ENCODE assay signal across 31 mouse cellular contexts in the genomic region with DNA sequence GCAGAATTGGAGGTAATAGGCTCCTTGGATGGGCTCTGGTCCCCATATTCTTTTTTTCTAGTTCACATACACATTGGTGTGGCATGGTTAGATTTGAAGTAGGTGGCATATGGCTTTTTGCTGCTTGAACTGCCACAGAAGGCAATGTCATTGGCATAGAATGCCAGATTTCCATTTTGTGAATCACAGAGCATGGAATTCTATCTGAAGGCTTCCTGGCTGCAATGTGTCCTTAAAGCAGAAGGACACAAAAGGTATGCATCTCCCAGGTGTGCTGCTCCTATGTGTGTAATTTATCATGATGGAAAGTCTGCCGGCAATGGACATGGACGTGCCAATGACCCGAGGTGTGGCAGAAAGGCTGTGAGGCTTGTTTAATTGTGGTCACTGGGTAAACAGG.
DNase-seq lines count a peak whose midpoint lies in the region; ATAC-seq lines count a peak whose summit lies in the region.
"Had no signal": no experiment of that assay in that cellular context is flagged by ENCODE, and none has a peak within 500 bp of the region (broad histone marks: within the 10 kb centered on the region; RNA-seq: fewer than 3 reads in every experiment).

No protein-coding gene starts in this region.

- no peak overlapping the region for H3K4me3 ChIP-seq in hindbrain, embryonic 16.5 days (ENCODE audit: low read length)
- no peak overlapping the region for H3K4me3 ChIP-seq in hindbrain, embryonic 13.5 days
- H3K4me3 ChIP-seq: forebrain, embryonic 15.5 days; limb, embryonic 10.5 days; limb, embryonic 15.5 days; myocyte; neural tube, embryonic 12.5 days had no signal

- no peak overlapping the region for H3K27ac ChIP-seq in hindbrain, embryonic 16.5 days (ENCODE audit: low read depth, low read length)
- no peak overlapping the region for H3K27ac ChIP-seq in hindbrain, embryonic 13.5 days
- H3K27ac ChIP-seq: forebrain, embryonic 15.5 days; hindbrain, embryonic 14.5 days; kidney, postnatal 0 days; limb, embryonic 10.5 days; limb, embryonic 15.5 days; liver, embryonic 14.5 days; neural tube, embryonic 12.5 days; stomach, postnatal 0 days had no signal

- DNase-seq in cerebellum, adult 11 months = peak; percentile 57
- DNase-seq in cerebellum, adult 9-10 months = peak; percentile 93
- DNase-seq in cerebellum, postnatal 36 days = peak; percentile 61 to 79
- DNase-seq in adrenal gland, postnatal 10 days = no peak
- DNase-seq in kidney, adult 8-10 months = no peak
- DNase-seq: adrenal gland, postnatal 14 days; gastrocnemius, postnatal 36 days; heart, adult 18-20 months; heart, postnatal 36 days; kidney, adult 2 months; kidney, postnatal 4 days; layer of hippocampus, adult 9-11 months; lung, adult 2 months; lung, postnatal 10 days; midbrain, embryonic 14.5 days; right cerebral cortex, postnatal 4 days; thymus, adult 18-20 months; thymus, postnatal 36 days had no signal

- no peaks in the 10 kb centered on the region for H3K4me1 ChIP-seq in hindbrain, embryonic 16.5 days (ENCODE audit: control insufficient read depth, insufficient read depth, low read depth, low read length)
- H3K4me1 ChIP-seq in hindbrain, embryonic 13.5 days (replicated peaks) = no peaks in the 10 kb centered on the region
- H3K4me1 ChIP-seq: forebrain, embryonic 15.5 days; limb, embryonic 10.5 days; limb, embryonic 15.5 days; neural tube, embryonic 12.5 days had no signal

- 80% methylated on average over 3 of the region's 3 CpGs for WGBS in hindbrain, embryonic 16.5 days
- 83% methylated on average over 3 of the region's 3 CpGs for WGBS in hindbrain, embryonic 13.5 days

- no peaks in the 10 kb centered on the region for H3K36me3 ChIP-seq in hindbrain, embryonic 16.5 days (ENCODE audit: control insufficient read depth, insufficient read depth, low read length)
- no peaks in the 10 kb centered on the region for H3K36me3 ChIP-seq in hindbrain, embryonic 13.5 days
- H3K36me3 ChIP-seq: forebrain, embryonic 15.5 days; G1E; limb, embryonic 10.5 days; limb, embryonic 15.5 days; neural tube, embryonic 12.5 days had no signal

- no peak overlapping the region for H3K9ac ChIP-seq in hindbrain, embryonic 16.5 days (ENCODE audit: low read depth, low read length)
- no peak overlapping the region for H3K9ac ChIP-seq in hindbrain, embryonic 13.5 days
- H3K9ac ChIP-seq: forebrain, embryonic 15.5 days; hindbrain, embryonic 14.5 days; limb, embryonic 15.5 days; liver, embryonic 14.5 days; neural tube, embryonic 12.5 days had no signal

- H3K27me3 ChIP-seq in hindbrain, embryonic 16.5 days (replicated peaks; ENCODE audit: control insufficient read depth, insufficient read depth, low read length) = no peaks in the 10 kb centered on the region
- no peaks in the 10 kb centered on the region for H3K27me3 ChIP-seq in hindbrain, embryonic 13.5 days
- H3K27me3 ChIP-seq: forebrain, embryonic 15.5 days; limb, embryonic 15.5 days; neural tube, embryonic 12.5 days had no signal

- no peak overlapping the region for H3K4me2 ChIP-seq in hindbrain, embryonic 16.5 days (ENCODE audit: low read length)
- H3K4me2 ChIP-seq in hindbrain, embryonic 13.5 days = no peak overlapping the region
- H3K4me2 ChIP-seq: forebrain, embryonic 15.5 days; heart, embryonic 11.5 days; hindbrain, embryonic 14.5 days; limb, embryonic 15.5 days; neural tube, embryonic 12.5 days had no signal

- no peaks in the 10 kb centered on the region for H3K9me3 ChIP-seq in hindbrain, embryonic 16.5 days (ENCODE audit: control insufficient read depth, low read length)
- H3K9me3 ChIP-seq in hindbrain, embryonic 13.5 days = no peaks in the 10 kb centered on the region
- H3K9me3 ChIP-seq: forebrain, embryonic 15.5 days; G1E; limb, embryonic 10.5 days; limb, embryonic 15.5 days; neural tube, embryonic 12.5 days had no signal

- peak; percentile 57; the same call in 1 of the 2 replicates for ATAC-seq in hindbrain, embryonic 16.5 days
- ATAC-seq in hindbrain, embryonic 13.5 days (ENCODE audit: low FRiP score) = no peak
- ATAC-seq: forebrain, embryonic 15.5 days had no signal

Comparison
In these comparisons a context has a peak if more than half of its experiments do, and no peak if none do; other contexts are left out.
1. DNase-seq: peak in cerebellum, adult 11 months (single experiment), cerebellum, adult 9-10 months (single experiment) and cerebellum, postnatal 36 days (2 of 2); none in adrenal gland, postnatal 10 days (single experiment) and kidney, adult 8-10 months (0 of 2).